Mouse (Mus musculus) WW6 (cell line): ENCODE data around the gene Letmd1.
"Not testable (repeated sequence)": the region's sequence is repeated elsewhere in the genome, so short reads cannot be mapped to it uniquely, and the experiment has no call there.

Experiments used
- DNase-seq: peaks from one replicate; pipeline ENCODE4 v3.0.0-alpha.2; 2013; ENCODE audit warnings: low read depth, low spot score

Letmd1 gene

DNA sequence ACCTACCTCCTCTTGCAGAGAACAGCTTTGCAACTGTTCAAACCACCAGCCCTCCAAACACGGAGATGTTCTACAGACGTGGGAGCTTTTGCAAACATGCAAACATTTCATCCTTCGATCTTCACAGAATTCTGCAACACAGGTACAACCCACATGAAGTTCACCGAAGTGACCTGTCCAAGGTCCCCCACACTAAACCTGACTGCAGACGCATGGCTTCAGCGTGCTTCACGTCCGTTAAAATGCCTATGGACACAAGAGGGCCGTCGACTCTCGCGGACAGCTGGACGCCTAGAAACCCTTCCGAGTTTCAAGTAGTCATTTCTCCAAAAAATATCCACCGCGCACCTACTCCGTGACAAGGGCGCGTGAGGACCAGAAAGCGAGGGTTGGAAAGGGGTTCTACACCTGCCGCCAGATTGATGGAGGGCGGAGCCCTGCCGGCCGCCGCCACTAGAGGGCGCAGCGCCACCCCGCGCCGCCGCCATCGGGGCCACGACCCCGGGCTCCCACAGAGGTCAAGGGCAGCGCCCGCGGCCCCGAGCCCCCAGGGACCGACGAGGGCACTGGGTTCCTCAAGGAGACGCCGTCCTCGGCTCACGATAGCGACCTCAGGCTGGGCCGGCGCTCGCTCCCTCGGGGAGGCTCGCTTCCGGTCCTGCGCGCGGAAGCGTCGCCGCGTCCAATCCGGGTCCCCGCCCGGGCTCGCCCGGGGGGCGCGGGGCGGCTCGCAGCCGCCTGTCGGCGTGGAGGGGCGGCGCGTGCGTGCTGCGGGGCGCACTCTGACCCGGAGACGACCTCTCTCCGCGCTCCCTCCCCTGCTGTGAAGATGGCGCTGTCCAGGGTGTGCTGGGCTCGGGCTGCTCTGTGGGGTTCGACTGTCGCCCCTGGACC, at the start of gene Letmd1:
Gene Letmd1 (plus strand): TSS at position 729 of the 894 bp plus-strand sequence.
- DNase-seq: no peak

DNA sequence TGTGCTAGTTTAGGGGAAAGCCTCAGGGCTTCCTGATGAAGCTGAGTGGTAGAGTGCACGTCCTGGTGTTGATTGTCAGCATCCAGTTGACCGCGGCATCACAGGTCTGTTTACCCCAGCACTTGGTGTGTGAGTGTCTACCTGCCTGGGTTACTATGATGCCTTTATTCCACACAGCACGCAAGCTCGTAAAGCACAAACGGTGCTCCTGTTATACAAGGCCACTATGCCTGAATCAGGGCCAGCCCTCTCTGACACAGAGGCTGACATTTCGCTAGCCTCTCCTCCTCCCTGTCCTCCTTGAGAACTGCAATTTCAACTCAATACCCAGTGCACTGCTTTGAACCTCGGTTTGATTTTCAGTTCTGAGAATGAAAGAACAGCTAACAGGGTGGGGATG, 49.5 kb upstream of the Letmd1 start:
- no peak for DNase-seq

DNA sequence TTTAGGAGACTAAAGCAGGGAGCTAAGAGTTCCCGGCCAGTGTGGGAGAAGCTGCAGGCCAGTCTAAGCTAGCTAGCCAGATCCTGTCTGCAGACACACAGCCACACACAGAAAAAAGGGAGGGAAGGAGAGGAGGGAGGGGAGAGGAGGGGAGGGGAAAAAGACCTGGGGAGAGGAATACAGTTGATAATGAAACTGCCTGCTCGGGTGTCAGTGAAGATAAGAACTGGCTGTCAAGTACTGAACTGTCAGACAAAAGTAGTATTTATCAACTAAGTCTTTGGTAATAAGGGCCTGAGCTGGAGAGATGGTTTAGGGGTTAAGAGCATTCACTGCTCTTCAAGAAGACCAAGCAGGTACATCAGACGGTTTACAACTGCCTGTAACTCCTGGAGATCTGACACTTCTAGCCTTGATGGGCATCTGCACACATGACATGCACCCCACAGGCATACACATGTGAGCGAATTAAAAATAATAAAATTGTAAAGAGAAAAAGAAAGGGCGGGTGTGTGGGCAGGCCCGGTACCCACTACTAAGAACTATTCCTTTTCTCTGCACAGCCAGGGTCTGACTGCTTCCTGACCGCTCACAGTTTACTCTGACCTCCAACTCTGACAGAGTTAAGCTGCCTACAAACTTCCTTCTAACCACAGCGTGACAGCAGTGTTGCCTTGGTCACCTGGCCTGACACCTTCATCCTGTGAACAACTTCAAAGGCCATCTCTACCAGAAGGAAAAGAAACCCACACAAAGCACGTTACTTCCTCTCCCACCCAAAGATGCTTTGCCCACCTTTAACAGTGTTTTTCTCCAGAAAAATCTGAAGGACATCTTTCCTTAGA, 48.7 kb upstream of the Letmd1 start:
- DNase-seq: no peak

DNA sequence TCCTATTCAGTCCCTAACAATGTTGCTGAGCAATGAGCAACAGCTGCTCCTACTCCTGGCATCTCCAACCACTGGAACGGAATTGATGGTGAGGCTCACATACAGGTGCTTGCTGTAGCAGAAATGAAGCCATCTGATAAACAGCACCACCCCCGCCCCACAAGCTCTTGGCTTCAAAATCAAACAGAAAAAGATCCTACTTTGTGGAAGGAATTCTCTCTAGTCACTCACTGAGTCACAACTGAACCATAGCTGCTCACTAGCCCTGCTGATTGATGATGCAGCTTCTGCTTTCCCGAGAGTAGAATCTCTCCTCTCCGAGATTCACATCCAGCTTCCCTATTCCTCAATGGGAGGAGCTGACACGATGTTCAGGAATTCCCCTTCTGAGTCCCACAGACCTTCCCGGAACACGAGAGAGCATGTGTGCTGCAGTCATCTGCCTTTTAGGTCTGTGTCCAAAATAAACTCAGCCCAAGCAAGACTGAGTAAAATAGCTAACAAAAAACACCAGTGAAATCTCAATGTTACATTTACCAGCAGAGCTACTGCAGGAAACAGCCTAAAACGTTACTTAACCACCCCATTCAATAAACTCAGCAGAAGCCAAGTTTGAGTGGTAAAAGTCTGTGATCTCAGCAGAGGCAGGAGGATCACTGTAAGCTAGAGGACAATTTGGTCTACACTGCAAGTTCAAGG, 47.6 kb upstream of the Letmd1 start:
- DNase-seq: no peak

DNA sequence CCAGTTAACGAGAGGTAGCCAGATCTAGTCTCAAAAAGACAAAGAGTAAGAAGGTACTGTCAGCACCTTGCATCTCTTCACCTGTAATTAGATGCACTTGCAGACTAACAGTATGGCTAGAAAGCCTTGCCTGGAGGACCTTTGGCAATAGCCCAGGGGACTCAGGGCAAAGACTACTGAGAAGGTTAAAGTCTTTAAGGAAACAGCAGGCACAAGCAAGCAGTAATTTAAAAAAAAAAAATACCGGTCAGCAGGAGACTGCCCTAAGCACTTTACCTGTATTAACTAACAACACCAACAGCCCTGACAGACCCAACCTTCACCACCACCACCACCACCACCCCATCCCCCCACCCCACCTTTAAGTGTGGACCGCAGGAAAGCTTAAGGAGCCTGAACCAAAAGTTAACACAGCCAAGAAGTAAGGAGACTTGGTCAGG, 47.0 kb upstream of the Letmd1 start, which contains the start of gene Gm5475:
Gene Gm5475 (plus strand): TSS at position 390 of the 440 bp plus-strand sequence.
- DNase-seq: not testable (repeated sequence)

DNA sequence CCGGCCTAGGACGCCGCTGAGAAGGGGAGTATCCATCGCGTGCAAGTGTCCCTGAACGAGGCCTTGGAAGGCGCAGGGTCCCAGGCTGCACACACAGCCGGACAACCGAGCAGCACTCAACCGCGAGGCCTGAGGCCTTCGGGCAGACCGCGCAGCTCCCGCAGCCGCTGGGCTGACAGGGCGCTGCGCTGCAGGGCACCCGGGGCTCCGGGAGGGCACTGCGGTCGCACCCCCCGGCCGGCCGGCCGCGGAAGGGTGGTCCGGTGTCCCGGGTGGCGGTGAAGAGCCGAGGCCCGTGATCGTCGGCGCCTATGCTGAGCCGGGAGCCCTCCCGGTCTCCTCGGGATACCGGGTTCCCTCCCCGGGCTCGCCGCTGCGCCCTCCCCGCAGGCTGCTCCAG, 46.3 kb upstream of the Letmd1 start:
- DNase-seq: no peak

DNA sequence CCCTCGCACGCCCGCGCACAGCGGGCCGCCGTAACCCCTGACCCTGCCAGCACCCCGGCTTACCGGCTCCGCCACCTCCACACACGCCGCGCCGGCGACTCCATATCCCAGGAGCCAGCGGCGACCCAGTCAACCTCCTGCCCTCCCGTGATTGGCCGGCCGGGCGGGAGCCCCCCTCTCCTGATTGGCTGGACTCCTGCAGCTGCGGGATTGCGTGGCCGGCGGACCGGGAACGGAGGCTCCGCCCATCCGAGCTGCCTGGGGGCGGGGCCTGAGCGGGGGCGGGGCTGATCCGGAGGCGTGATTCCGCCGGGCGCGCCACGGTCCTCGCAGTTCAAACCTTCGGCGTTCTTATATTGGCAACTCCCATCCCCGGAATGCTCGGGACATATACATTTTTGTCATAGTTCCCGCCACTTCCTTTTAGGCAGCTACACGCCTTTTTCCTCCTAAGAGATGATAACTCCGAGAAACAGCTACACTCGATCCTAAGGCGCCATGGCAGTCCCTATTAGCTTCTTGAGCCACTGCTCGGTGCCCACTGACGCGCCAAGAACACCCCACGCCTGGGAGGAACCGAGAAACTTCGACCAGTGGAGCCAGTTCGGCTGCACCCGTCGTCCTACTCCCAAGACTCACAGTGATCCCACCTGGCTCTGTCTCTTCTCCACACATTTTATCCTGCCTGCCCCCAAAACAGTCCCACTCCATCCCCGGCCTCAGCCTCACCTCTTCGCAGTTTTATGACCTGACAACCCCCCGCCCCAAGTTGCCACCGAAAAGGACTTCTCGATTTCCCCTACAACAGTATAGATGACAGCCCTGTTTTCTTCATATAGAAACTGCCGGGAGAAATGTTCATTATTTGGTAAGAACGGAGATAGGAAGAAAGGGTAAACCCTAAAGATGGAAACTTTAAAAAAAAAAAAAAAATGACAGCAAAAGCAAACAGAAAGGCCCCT, 45.6 kb upstream of the Letmd1 start:
- DNase-seq: peak; percentile 74

DNA sequence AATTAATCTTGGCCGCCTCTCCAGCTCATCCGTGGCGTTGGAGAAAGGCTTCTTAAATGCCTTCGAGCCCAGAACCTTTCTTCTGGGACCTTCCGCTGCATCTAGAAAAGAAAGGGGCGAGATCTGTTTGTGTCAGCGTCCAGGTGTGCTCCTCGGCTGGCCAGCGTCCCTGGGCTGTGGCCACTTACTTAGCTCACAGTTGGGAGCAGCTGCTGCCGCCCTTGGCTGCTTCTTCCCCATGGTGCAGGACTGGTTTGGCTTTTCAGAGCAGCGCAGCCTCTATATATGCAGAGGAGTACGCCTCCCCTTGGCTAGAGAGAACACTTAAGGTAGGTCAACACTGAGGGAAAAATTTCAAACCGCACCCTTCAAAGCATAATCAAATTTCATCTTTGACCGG, 44.9 kb upstream of the Letmd1 start:
- DNase-seq: no peak

DNA sequence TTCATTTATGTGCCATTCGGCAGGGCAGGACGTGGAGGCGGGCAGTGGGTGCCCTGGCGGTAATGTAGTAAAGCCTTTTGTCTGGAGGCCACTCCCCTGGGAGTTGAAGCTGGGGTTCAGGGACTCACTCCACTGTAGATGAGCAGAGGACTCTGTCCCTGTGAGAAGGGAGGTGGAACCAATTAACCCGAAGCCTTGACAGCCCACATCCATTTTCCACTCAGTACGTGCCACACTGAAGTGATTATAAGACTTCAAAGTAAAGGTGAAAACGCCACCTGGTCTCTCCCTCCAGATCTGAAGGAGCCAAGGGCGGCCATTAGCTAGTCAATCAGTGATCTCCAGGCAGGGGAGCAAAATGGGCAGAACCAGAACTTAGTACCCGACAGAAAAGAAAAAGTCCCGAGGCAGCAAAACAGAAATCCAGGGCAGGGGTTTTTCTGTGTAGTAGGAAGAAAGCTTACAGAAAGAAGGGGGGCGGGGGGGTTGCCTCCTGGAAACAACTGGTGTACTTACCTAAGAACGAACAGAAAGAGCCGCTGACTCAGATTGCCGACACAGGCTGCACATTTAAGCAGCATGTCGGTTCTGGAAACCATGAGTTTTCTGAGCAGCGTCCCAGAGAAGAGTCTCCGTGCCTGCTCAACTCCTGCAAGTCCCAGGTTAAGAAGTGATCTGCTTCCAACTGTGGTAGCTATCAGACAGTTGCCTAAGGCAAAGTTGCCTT, 44.3 kb upstream of the Letmd1 start, which contains the start of gene Slc11a2:
Gene Slc11a2 (minus strand): TSS at position 677 of the 727 bp plus-strand sequence.
- no peak for DNase-seq

DNA sequence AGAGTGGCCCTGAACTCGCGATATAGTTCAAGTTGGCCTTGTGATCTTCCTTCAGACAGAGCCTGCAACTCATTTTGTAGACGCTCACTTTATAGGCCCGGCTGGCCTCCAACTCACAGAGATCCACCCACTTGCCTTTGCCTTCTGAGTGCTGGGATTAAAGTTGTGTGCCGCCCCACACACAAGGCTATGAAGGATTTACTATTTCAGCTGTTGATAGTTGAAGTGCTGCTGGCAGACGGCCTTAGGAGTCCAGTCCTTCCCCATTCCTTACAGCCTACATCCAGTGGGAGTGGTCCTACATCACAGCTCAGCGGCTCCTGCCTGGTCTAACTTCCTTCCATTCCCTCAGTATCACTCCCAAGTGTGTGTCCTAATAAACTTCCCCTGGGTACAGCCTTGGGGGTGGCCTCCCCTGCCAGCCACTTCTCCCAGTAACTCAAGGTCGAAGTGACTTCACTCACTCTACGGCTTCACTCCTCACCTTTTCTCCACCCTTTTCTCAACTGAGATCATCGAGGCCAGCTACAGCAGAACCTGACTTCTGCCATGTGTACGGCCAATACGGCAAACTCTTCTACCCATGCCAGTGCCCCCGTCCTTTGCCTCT, 40.4 kb upstream of the Letmd1 start:
- no peak for DNase-seq

DNA sequence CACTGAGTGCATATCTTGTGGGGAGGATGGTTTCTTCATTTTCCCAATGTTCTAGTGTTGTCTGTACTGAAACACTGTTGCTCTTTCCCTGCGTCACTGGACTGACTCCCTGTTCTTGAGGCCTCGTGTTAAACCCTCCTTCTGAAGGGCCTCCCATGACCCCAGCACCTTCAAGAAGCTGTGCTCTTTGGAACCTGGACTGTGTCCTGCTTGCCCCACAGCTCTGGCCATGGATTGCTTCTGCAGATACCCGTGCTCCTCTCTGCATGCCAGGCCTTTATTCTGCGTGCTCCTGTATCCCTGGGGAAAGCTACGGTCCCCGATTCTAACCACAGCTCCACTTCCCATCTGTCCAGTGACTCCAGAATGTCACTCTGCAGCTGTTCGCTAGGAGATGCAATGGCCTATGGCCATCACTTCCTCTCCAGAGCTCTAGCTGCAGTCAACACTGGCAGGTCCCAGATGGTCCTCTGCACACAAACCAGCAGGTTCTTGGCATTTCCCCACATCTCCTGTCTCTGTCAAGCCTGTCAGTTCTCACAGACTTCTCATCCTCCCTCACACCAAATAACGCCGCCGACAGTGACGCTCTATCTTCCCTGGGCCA, 38.8 kb upstream of the Letmd1 start:
- no peak for DNase-seq

DNA sequence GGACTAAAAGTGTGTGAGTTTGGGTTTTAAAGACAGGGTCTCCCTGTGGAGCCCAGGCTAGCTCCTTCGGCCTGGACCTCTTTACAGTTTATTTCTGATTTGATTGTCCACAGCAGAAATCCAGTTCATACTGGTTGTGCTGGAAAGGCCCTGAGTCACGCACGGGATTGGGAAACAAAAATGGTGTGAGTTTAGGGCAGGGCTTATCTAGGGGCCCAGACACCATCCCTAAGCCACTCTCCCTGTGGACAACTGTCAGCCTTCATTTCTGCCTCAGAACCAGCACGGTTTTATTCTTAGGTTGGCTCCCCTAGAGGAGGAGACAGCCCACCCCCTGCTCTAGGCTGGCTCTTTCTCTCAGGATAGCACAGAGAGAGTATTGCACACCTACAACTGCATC, 35.6 kb upstream of the Letmd1 start:
- no peak for DNase-seq

DNA sequence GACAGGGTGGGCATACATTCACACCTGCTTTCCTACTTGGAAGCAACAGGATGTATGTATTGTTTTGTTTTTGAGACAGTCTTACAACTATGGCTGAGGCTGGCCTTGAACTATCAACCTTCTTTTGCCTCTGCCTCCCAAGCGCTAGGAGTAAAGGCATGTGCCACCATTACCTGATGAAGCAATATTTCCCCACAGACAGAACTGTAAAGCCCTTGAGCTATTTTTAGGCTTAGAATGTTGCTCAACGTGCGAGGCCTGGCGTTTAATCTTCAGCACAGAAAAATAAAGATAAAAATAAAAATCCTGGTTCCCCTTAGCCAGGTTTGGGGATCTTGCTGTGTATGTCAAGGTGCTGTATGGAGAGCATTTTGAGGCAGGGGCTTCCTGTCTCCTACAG, 32.7 kb upstream of the Letmd1 start:
- no peak for DNase-seq

DNA sequence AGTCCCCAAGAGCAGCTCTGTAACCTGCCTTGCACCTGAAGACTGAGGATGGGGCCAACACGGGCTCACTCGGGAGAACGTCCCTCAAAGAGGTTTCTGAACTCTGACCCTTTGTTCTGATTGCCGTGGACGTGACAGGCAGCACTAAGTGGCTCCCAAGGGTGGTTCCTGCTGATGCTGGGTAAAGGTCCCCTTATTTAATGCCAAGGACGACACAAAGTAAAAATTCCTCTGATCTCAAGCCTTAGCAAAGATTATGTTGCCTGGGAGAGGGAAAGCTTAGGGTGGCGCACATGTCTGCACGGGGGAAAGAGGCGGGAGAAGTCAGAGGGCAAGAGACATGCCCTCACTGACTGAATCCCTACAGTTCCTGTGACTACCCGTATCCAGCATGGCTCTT, 32.3 kb upstream of the Letmd1 start:
- DNase-seq: no peak

DNA sequence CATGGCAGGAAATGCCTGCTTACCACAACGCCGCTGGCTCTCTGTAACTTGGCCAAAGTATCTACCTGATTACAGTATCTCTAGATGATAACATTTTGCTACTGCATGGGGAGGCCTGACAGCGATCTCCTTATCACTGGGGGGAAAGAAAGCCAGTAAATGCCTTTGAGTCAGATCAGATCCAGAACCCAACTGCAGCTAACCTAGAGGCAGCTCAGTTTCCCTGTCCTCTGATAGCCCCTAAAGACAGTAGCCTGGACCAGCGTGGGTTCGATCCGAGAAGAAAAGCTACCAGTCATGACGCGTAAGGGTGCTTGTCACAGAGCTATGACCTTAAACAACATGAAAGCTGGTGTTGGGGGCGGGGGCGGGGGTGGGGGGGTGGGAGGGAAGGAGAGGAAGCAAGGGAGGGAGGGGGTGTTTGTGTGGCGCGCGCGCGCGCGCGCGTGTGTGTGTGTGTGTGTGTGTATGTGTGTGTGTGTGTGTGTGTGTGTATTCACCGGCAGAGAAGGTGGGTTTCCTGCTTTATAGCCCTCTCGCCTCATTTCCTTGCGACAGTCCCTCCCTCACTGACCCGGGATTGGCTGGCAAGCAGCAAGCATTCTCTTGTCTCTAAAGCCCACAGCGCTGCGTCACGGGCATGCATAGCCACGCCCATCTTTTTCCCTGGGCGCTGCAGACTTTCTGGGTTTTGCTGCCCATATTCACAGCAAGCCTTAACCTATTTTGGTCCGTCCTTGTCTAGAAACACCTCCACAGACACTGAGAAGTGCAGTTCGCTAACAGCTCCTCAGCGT, 25.5 kb upstream of the Letmd1 start:
- DNase-seq: no peak

DNA sequence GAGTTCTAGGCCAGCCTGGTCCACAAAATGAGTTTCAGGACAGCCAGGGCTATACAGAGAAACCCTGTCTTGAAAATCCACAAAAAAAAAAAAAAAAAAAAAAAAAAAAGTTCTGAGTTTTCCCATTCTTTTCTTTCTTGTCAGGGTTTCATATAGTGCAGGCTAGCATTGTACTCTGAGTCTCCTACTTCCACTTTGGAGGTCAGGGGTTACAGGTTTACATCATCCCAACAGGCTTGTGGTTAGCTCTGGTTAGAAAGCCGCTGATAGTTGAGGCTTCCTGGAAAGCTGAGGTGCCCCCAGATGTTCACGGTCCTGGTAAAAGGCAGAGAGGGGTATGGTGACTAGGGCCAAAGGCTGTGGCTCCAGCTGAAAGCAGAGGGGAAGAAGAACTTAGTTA, 21.9 kb upstream of the Letmd1 start:
- DNase-seq: no peak

DNA sequence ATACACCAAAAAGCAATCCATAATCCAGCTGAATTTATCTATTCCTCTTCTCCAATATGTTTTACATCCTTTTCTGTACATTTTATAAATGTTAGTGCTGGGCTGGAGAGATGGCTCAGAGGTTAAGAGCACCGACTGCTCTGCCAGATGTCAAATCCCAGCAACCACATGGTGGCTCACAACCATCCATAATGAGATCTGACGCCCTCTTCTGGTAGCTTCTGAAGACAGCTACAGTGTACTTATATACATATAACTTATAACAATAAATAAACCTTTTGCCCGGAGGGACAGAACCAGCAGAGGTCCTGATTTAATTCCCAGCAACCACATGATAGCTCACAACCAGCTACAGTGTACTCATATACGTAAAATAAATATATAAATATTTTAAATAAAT, 20.3 kb upstream of the Letmd1 start:
- no peak for DNase-seq

DNA sequence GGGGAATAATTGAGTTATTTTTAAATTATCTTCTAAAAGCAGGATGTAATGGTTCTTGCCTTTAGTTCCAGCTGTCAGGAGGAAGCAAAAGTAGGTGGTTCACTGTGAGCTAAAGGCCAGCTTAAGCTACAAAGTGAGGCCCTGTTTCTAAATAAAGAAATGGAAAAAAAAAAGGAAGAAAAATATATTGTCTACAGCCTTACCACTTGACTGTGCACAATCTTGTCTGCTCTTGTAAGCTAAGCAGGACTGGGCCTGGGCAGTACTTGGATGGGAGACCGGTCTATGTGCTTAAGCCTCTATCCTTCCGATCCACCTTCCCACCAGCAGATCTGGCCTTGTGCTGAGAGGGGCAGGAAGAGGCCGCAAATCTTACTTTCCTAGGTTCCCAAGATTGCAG, 19.3 kb upstream of the Letmd1 start:
- no peak for DNase-seq
